Mouse (Mus musculus) embryonic facial prominence, embryonic 13.5 days (tissue): ENCODE data around the gene Speer1. TPM values are rescaled to one million over a fixed set of nuclear protein-coding genes. Genes with fewer than 3 reads are reported as not detected.
"Not testable (repeated sequence)": the region's sequence is repeated elsewhere in the genome, so short reads cannot be mapped to it uniquely, and the experiment has no call there.

Experiments used
- ATAC-seq: fragments of 200-750 bp; cut with Nextera tagmentation; 2 replicates; pipeline ENCODE4 v1.8.0; 2017; ENCODE audit warnings: low read depth; ENCODE audit not compliant: insufficient number of reproducible peaks, insufficient read depth, low FRiP score, low TSS enrichment
- H3K27ac ChIP-seq: fragments of 300-500 bp; sonication (generic); 2 replicates; pipeline ENCODE4 v1.5.1; 2015; ENCODE audit warnings: moderate library complexity, mild to moderate bottlenecking, inconsistent platforms
- H3K27me3 ChIP-seq: fragments of 300-500 bp; sonication (generic); 2 replicates; pipeline ENCODE4 v1.6.1; 2015; ENCODE audit warnings: mild to moderate bottlenecking, inconsistent platforms
- H3K36me3 ChIP-seq: fragments of 300-500 bp; sonication (generic); 2 replicates; pipeline ENCODE4 v1.6.1; 2015; ENCODE audit warnings: mild to moderate bottlenecking, inconsistent platforms
- H3K4me1 ChIP-seq: fragments of 300-500 bp; sonication (generic); 2 replicates; pipeline ENCODE4 v1.6.1; 2015; ENCODE audit warnings: inconsistent platforms
- H3K4me2 ChIP-seq: fragments of 300-500 bp; sonication (generic); 2 replicates; pipeline ENCODE4 v1.6.1; 2015; ENCODE audit warnings: moderate library complexity, mild to moderate bottlenecking, inconsistent platforms
- H3K4me3 ChIP-seq: fragments of 300-500 bp; sonication (generic); 2 replicates; pipeline ENCODE4 v1.5.1; 2015; ENCODE audit warnings: mild to moderate bottlenecking, inconsistent platforms
- H3K9ac ChIP-seq: fragments of 300-500 bp; sonication (generic); 2 replicates; pipeline ENCODE4 v1.6.1; 2015; ENCODE audit warnings: mild to moderate bottlenecking, inconsistent platforms
- H3K9me3 ChIP-seq: fragments of 300-500 bp; sonication (generic); 2 replicates; pipeline ENCODE4 v1.6.1; 2016; ENCODE audit warnings: inconsistent platforms
- WGBS: fragments of 180-500 bp; shearing (Covaris S2); methylation state at CpG from one replicate; pipeline ENCODE4 v1.1.7; 2015; ENCODE audit warnings: mixed read lengths; 5-methylcytosine and 5-hydroxymethylcytosine counted together
- polyA plus RNA-seq: library from polyadenylated mRNA; unstranded; fragments of >200 nt; fragmentation: Nextera tagmentation; extraction: Ambion mirVana; gene quantifications from 2 replicates; pipeline ENCODE4 v1.2.1, GENCODE M21; 2015

Gene Speer1
- polyA plus RNA-seq = not detected in 2 replicates

DNA sequence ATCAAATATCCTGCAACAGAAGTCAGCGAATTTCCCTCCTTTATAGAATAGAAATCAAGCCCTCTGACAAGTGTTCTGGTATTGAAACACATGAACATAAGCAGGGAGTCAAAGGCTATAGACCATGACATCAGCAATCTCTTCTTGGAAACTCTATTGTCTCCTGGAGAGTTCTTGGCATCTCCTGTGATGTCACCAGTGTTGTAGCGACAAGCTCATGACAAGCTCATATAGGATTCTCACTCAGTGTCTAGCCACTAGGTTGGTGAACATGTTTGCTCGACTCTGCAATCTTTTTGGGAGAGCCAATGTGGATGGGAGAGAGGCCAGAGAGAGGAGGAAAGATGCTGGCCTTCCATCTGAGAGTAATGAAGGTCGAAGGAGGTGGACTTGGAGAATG is at the start of gene Speer1:
TSS of gene Speer1 (plus strand) at position 301 of the 400 bp plus-strand sequence.
- not testable (repeated sequence) for H3K9ac ChIP-seq, ATAC-seq

More for the DNA sequence above, at the start of gene Speer1:
- H3K4me3 ChIP-seq, H3K27ac ChIP-seq, H3K4me2 ChIP-seq, H3K4me1 ChIP-seq, H3K27me3 ChIP-seq, H3K36me3 ChIP-seq, H3K9me3 ChIP-seq: not testable (repeated sequence)
- 65% methylated on average over 1 of the region's 4 CpGs for WGBS

Other genes starting within 250 kb of the Speer1 start
- not detected in 2 replicates for gene Gm8879, start 213.9 kb upstream of the Speer1 start, polyA plus RNA-seq
- not detected in 2 replicates for gene Gm5861, start 158.4 kb upstream of the Speer1 start, polyA plus RNA-seq
- gene Gm8890, start 85.5 kb upstream of the Speer1 start, polyA plus RNA-seq = not detected in 2 replicates
- gene Gm8897, start 74.9 kb downstream of the Speer1 start, polyA plus RNA-seq = not detected in 2 replicates
- gene Gm8906, start 161.2 kb downstream of the Speer1 start, polyA plus RNA-seq = not detected in 2 replicates